Mouse (Mus musculus) right cerebral cortex, postnatal 25 days (tissue): ENCODE measurements at regions not wholly inside any gene's neighbourhood (a gene's known extent, or its start where the extent isn't known, plus 50 kb on each side); places are given as distances from the start of the nearest gene placed in this dataset.

ENCODE experiments used
- DNase-seq: peaks from one replicate; pipeline ENCODE4 v3.0.0; 2022

DNA sequence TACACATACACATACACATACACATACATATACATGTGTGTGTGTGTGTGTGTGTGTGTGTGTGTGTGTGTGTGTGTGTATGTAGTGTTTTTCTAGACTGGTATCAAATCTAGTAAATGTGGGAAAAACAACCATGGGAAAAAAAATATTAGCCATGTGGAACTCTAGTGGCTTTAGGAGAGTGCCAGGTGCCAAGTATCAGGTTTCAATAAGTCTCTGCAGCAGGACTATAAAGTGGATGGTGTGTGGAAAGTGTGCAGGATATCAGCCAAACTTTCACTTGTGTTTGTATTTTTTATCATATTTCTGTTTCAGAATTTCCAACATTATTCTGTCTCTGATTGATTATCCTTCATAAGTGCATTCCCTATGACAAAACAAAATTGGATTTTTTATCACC is 653.3 kb upstream of the Fam98a start:
- no peak for DNase-seq

DNA sequence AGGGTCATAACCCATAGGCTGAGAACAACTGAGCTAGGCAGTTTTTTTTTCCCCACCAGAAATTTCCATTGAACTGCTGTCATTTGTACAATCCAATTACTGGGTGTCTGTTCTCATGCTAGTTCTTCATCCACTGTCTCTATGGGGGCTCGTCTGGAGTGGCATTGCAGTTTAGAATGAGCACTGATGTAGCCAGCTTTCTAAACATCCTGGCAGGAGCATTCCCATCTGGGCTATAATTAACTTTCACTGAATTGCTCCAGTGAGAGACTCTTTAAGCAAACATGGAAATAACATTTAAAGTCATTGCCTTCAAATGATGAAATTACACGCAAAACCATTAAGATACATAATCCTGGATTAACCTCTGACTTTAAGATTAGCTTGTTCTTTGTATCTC is 633.1 kb upstream of the Fam98a start:
- no peak for DNase-seq

DNA sequence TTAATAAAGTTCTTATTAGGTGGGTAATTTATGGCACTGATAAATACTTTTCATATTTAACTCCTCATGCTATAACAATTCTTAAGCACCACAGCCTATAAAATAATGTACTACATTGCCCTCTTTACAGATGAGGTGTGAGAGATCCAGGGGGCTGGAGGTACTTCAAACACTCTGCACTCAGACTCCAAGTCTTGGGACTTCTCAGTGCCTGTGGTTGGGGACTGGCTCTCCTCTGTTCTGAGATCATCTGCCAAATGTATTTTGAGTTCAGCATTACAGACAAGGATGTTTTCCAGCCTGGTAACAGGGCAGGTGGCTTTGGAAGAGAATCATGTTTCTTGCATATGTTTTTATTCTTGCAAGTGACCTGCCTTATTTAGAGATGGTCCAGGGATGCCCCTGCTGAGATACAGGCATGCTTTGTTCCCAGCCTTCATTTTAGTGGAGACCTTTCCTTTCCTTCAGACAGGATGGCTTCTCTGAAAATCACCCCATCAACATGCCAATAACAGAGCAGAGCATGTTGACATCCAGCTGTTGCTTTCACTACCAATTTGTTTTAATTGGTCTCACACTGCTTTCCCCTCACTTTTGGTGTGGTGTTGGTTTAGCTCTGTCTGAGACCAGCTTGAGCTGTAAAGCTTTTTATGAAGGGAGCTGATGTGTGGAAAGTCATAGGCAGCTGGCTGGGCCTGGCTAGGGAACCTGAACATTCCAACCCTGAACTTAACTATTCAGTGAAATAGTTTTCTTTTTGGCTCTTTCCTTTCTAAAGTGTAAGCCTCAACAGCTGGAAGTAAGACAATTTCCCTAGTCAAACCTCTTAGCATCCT is 585.1 kb upstream of the Fam98a start:
- DNase-seq: no peak

DNA sequence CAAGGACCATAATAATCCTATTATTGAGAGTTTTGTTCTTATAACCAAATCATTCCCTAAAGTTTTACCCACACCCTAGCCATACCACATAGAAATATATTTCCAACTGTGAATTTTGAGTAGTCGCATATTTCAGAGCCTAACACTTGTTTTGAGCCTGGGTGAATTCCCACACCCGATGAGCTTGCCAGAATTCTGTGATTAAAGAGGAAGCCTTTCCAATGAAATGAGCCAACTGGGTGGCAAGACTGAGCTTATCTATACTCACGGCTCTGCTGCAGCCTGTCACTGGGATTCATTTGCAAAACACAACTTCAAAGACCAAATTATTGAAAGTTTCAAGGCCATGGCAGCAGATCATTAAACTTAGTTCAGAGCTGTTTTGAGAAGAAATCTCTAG is 582.3 kb upstream of the Fam98a start:
- DNase-seq: no peak

DNA sequence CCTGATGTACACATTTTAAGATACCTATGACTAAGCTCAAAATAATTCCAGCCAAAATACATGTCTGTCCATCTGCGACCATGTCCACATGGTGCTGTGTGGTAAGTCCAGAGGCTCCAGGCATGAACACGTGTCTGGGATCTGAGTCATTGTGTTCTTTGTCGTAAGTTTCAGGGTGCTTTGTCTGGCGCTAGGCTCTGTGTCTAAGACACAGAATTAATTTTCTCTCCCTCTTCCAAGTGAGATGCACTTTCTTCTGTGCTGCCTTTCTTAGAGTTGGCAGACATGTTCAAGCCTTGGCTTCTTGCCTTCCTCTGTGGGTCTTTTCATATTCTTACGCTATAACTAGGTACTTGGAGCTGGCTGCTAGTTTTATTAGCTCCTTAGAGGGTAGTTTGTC is 573.5 kb upstream of the Fam98a start:
- peak; percentile 31 for DNase-seq

DNA sequence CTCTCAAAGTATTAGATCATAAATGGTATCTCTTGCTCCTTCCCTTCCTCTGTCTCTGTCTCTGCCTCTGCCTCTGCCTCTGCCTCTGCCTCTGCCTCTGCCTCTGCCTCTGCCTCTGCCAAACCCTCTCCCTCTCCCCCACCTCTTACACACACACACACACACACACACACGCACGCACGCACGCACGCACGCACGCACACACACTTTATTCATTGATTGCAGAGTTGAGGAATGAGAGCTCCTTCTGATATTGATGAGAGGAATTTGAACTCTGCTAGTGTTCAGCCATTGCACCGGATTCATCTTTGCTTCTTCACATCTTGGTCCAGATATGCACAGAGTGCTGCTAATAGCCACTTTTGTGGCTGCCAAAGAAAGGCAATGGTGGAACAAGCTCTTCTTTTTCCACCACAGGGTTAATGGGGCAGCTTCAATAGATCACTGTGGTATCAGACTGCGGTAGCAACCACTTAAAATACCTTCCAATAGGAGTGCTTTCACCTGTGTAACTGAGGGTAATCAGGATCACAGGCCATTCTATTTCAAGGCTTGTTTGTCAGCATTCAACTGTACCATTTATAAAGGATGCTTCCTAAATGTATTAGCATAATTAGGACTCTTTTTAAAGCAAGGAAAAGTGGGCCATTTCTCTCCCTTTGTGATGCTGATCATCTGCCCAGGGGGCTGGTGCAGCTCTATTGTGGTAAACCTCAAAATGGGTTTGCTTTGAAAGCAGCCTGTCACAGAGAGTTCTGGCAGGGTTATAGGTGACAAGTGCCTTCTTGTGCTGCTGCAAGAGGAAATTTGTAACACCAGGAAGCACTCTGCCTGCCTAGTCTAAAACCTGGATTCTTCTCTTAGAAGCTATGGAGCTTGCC is 559.8 kb upstream of the Fam98a start:
- no peak for DNase-seq

DNA sequence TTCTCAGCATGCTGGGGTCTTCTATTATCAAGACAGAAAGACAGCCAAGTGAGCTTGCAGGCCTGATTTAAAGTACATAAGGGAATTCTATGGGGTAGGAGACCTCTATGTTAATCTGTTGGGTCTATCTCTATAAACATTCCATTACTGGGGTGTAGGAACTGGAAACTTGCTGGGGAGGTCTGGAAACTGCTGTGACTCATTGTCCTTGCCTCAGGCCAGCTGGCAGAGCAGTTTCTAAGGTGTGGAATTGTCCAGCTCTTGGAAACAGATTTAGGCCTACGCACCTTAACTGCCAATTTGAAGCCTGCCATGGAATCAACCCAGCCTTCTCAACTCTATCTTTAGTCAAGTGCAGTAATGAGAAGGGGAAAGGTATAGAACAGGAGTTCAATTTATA is 559.1 kb upstream of the Fam98a start:
- no peak for DNase-seq

DNA sequence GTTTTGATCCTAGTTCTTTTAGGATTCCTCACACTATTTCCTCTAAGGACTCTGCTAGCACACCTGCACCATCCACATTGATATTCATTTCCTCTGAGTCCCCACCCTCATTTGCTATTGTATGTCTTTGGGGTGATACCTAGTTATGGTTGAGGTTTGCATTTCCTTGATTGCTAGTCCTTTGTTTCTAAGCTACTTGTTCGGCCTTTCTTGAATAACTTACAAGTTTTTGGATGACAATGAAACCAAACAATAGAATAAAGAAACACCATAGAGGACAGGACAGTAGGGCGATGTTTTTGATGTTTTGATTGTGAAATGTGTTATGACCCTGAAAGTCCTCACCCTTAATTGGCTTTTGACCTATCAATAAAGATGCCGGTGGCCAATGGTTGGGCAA is 531.8 kb upstream of the Fam98a start:
- no peak for DNase-seq

DNA sequence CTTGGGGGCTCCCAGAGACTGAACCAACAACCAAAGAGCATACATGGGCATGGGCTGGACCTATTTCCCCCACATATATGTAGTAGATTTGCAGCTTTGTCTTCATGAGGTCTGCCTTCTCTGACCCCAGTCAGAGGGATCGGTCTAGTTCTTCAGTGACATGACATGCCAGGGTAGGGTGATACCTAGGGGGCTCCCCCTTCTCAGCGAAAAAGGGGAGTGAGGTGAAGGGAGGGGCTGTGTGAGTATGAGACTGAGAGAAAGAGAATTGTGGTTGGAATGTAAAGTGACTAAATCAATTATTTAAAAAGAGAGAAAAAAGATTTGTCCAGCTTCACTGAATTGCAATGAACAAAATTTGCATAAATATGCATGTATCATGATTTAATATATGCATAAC is 530.0 kb upstream of the Fam98a start:
- no peak for DNase-seq

DNA sequence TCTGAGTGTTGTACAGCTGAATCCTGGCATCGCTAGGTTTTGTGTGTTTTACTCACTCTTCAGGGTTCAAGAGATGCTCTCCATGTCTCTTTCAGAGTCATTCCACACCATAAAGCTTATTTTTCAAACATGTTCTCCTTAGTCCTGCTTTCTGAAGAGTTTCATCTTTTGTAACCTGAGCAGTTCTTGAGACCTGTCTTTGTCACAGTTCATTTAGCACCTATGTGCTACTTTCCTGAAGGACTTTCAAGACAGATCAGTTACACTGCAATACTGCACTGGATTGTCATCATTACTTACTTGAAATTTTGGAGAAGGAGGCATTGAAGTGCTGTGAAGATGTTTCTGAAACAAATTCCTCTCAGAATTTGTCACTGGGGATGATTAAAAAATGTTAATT is 494.7 kb upstream of the Fam98a start:
- no peak for DNase-seq

DNA sequence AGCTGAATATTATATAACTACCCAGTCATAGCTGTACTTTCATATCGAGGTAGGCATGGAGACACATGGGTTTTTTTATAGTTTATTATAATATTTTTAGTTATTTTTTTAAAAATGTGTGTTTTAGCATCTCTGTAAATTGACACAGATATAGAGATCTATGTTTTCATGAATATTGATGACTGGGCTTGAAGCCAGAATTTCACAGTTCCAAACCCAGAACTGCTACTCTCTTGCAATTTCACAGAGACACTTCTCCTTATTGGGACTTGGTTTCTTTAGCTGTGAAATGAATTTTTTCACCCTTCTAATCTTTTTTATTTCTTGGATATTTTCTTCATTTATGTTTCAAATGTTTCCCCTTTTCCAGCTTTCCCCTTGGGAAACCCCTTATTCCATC is 481.0 kb upstream of the Fam98a start:
- DNase-seq: no peak

DNA sequence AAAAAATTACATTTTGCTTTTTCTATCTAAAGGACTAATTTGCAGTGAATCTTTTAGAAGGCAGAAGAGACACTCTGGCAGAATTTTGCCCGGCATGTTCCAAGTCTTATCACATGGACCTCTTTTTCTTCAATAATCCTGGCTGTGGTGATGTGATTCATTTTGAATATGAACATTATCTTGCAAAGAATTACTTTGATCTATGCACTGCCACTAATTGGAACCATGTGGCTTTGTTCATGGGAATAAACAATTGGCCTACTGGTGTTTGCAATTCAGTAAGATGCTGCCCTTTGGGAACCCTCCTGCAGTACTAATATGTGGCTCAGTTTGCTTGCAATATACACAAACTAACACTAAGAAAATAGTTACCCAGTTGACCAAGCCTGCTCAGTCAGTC is 456.3 kb upstream of the Fam98a start:
- DNase-seq: no peak

DNA sequence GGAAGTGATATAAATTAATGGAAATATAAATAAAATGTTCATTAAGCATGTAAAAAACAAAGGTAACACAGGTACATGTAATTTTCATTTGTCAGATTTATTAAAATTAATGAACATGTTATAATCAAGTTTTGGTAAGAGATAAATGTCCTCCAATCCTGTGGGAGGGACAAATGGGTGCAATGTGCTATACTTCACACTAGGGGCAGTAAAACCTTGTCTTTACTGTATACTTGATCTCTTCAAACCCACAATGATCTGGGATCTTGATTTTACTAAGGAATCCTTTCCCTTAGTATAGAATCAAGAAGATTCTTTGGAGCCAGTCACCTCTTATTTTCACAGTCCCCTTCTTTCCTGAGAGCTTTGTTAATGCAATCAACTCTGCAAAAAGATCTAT is 451.1 kb upstream of the Fam98a start:
- no peak for DNase-seq

DNA sequence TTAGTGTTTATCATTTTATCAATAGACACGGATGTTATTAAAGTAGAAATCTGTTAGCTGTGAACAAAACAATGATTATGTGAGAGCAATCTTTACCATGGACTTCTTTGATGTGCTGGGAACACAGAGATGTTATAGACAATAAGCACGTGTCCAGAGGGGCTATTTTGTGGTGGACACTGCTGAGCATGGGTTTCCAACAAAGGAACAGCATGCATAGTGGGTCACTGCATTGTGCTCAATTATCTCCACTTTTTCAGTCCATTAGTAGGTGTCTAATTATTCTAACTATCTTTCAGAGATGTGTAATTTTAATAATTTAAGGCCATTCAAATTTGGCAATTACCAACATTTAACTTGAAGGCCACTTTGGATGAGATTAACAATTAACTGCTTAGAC is 409.6 kb upstream of the Fam98a start:
- no peak for DNase-seq

DNA sequence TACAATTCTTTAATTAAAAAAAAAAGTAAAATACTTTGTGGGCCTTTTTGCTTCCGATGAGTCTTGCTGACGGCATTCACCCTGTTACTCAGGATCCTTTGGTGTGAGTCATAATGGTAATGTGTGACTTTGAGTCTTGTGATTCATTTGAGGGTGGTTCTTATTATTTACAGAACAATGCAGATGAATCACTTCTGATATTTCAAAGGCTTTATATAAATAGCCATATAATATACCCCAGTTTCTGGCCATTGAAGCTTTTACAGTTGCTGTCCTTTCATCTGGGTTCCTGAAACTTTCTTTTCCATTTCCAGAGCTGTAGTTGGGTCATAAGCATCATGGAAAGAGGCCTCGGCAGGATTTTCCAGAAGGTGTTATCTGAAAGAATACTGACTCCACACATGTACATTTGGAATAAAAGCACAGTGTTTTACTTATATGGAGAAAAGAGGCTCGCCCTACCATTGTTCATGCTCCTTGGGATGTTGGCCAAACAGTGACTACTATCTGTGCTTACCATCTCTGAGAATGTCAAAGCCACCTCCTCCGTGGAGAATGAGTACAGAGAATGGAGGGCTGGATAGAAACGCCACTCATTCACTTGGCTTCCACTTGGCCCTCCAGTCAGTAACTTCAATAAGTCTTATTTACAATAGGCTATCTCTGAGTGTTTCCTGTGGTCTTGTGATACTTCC is 385.1 kb upstream of the Fam98a start:
- DNase-seq: peak; percentile 8

DNA sequence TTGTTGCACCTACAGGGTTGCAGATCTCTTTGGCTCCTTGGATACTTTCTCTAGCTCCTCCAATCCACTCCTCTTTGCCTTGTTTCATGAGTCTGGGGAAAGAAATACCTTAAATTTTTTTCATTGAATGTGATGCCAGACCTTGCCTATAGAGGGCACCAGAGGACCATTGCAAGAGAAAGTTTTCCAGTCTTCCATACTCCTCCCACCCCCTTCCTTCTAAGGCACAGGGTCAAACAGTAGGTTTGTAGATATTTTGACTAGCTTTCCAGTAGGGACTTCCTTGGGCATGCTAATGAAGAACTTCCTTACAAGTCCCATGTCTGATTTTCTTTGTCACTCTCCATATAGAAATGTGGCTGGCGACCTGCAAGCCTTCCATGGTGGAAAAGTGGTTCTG is 379.3 kb upstream of the Fam98a start:
- peak; percentile 7 for DNase-seq

DNA sequence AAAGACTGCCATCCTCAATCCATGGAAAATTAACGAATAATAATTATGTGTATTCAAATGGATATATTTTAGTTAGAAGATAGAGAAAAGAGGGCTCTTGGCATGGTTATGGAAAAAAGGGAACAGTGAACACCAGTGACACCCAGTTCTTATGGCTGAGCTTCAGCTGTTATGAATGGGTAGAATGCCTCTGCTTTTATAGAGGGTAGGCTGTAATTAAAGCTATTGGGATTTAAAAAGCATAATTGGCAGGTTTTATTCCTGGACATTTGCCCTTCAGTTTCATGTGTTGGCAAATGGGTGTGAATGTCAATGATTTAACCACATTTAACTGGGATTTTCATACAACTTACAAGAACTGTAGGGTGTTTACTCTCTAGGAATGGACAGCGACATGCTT is 368.5 kb upstream of the Fam98a start:
- DNase-seq: no peak

DNA sequence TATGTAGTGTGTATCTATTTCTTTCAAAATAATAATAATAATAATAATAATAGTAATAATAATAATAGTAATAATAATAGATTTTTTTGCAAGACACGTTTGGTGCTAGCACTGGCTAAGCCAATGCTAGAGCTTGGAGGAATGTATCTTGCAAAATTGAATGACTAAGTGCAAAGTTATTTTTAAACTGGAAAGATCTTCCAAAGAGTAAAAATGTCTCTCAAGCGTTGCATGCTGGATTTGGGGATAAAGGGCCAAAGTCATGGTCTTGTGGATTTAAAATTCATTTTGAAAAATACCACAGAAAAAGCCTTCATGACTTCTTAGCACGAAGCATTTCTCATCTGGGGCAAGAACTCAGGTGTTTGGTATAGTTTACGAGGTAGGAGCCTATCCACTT is 365.3 kb upstream of the Fam98a start:
- no peak for DNase-seq

DNA sequence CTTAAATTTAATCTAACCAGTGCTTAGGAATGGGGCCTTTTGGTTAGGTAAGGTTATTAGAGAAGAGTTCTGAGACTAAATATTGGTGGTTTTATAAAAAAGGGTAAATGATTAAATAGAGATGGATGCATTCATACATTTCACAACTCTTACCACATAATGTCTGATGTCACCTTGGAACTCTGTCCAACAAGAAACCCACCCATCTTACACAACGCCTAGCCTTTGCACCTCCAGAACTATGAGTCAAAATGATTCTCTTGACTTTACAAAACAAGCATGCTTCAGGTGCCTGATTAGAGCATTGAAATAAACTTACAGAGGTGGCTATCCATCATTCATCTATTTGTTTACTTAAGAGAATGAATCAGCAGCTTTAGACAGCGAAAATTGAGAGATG is 364.8 kb upstream of the Fam98a start:
- no peak for DNase-seq

DNA sequence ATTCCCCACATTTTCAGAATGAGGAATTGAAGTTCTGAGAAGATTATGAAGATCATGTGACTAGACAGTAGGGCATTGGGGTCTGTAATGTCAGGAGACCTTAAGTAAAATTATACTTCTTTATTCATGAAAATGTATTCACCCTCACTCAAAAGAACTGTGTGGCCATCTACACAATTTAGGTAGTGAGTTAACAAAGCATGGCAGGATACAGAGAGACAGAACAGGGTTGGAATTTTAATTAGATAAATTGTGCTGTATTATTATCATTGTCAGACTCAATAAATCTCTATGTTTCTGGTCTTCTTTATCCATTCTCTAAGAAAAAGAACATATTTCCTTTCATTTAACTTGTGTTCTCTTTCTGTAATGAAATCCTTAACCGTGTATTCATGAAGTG is 363.5 kb upstream of the Fam98a start:
- DNase-seq: no peak

DNA sequence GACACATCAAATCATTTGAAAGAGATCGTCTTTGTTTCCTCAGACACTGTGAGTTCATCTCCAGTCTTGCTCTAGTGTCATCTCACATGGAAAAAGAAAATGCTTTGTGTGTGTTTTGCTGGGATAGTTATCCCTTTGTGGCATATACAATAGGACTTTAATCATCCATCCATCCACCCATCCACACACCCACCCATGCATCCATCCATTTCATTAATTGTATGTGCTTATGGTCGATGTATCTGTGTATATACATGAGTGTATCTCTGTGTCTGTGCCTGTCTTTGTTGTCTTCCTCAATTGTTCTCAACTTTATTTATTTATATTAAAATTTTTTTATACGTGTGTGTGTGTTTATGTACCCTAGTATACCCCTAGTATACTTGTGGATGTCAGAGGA is 355.3 kb upstream of the Fam98a start:
- no peak for DNase-seq

DNA sequence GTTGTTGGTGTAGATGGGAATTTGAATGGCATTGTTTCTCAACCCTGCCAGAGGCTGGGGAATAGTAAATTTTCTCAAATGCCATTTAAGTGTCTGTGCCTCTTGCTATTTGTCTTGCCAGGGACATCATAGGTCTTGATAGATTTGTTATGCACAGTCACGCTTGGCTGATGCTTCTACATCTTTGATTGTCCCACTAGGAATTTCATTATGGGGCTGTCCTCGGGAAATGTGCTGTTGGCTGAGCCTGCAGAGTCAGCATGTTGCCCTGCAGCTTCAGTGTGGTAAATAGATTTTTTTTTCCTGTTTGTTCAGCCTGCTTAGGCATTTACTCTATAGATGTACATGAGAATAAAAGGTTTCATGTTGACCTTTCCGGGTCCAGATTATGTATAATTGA is 354.9 kb upstream of the Fam98a start:
- DNase-seq: no peak

DNA sequence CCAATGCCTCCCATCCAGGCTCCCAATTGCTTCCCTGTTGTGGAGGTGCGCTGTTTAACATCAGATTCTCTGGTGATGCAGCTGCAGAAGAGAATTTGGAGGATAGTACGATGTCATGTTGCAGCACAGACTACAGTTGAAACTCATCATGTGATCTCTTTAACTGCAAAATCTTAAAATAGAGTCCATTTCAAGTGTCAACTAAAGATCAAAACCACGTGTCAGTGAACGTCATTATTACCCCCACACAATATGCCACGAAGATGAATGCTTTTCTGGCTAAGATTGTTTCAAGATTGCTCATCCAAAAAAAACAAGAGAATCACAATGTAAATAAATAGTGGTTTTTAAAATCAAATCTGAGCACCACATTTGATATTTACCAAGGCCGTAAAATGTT is 343.7 kb upstream of the Fam98a start:
- DNase-seq: no peak

DNA sequence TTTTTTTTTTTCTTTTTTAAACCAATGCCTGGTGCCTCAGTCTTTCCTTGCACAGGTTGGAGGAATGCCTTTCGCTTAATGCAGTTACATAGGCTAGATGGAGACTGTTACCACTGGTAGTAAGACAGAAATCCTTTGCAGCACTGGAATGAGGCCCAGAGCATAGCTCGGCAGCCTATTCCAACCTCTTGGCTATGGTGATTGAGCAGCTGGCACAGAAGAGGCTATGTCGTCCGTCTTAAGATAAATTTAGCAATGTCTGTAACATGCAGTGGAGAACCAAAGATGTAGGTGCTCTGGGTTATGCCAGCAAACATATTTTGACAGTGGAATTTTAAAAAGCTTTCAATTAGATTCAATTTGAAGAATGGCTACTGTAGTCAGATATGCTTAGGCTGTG is 343.2 kb upstream of the Fam98a start:
- no peak for DNase-seq
